Mouse (Mus musculus): ENCODE measurements around the gene AC124502.3.
A peak's percentile ranks its signal among the peaks of the same experiment; 100 is the strongest.

AC124502.3 gene

GRCm38 (mm10) chr19:5026111-5026510 is 12.6 kb upstream of the AC124502.3 start:
- DNase-seq (ENCODE audit: low read depth, low spot score) = no peak

GRCm38 (mm10) chr19:5032686-5033085 is 6.0 kb upstream of the AC124502.3 start:
- DNase-seq (ENCODE audit: low read depth, low spot score) = no peak

GRCm38 (mm10) chr19:5036577-5036976 is 2.1 kb upstream of the AC124502.3 start:
- DNase-seq (ENCODE audit: low read depth, low spot score) = no peak

- DNase-seq (ENCODE audit: low read depth, low spot score) = peak; percentile 52
Measured at GRCm38 (mm10) chr19:5037678-5038571, 766 bp upstream of the AC124502.3 start.

GRCm38 (mm10) chr19:5039301-5040114 is 817 bp downstream of the AC124502.3 start:
- DNase-seq (ENCODE audit: low read depth, low spot score) = no peak

GRCm38 (mm10) chr19:5040862-5041523 is 2.3 kb downstream of the AC124502.3 start, which contains the start of gene Brms1:
TSS of gene Brms1 (plus strand) at chr19:5041354.
- peak; percentile 91 for DNase-seq (ENCODE audit: low read depth, low spot score)

- no peak for DNase-seq (ENCODE audit: low read depth, low spot score)
Measured at GRCm38 (mm10) chr19:5041588-5041987, 2.9 kb downstream of the AC124502.3 start.

- DNase-seq (ENCODE audit: low read depth, low spot score) = no peak
Measured at GRCm38 (mm10) chr19:5045531-5045930, 6.8 kb downstream of the AC124502.3 start.

GRCm38 (mm10) chr19:5048138-5049056 is 9.7 kb downstream of the AC124502.3 start:
- DNase-seq (ENCODE audit: low read depth, low spot score) = no peak

GRCm38 (mm10) chr19:5049325-5049724 is 10.6 kb downstream of the AC124502.3 start:
- no peak for DNase-seq (ENCODE audit: low read depth, low spot score)

GRCm38 (mm10) chr19:5050047-5050905 is 11.6 kb downstream of the AC124502.3 start, which contains the start of gene Rin1:
TSS of gene Rin1 (plus strand) at chr19:5050481.
- no peak for DNase-seq (ENCODE audit: low read depth, low spot score)

- DNase-seq (ENCODE audit: low read depth, low spot score) = no peak
Measured at GRCm38 (mm10) chr19:5051031-5051430, 12.3 kb downstream of the AC124502.3 start.

- DNase-seq (ENCODE audit: low read depth, low spot score) = no peak
Measured at GRCm38 (mm10) chr19:5051515-5051914, 12.8 kb downstream of the AC124502.3 start.

- no peak for DNase-seq (ENCODE audit: low read depth, low spot score)
Measured at GRCm38 (mm10) chr19:5052166-5052822, 13.6 kb downstream of the AC124502.3 start.

GRCm38 (mm10) chr19:5052853-5053252 is 14.2 kb downstream of the AC124502.3 start:
- DNase-seq (ENCODE audit: low read depth, low spot score) = no peak

GRCm38 (mm10) chr19:5053909-5054308 is 15.2 kb downstream of the AC124502.3 start:
- DNase-seq (ENCODE audit: low read depth, low spot score) = no peak

GRCm38 (mm10) chr19:5056251-5056650 is 17.6 kb downstream of the AC124502.3 start:
- DNase-seq (ENCODE audit: low read depth, low spot score) = no peak

GRCm38 (mm10) chr19:5057876-5058775 is 19.4 kb downstream of the AC124502.3 start:
- no peak for DNase-seq (ENCODE audit: low read depth, low spot score)

Measured in skeletal muscle tissue, adult 2 months (tissue).